Mouse (Mus musculus) lung, postnatal 0 days (tissue): Measurements from ENCODE around the gene Mrpl34.

ENCODE experiments used
- CTCF ChIP-seq: IDR thresholded peaks from 2 replicates; pipeline ENCODE4 v1.5.1; 2016; ENCODE audit warnings: antibody characterized with exemption, mild to moderate bottlenecking
- EP300 ChIP-seq: IDR thresholded peaks from 2 replicates; pipeline ENCODE4 v1.6.1; 2016; ENCODE audit warnings: antibody characterized with exemption, mild to moderate bottlenecking, control low read depth

DNA sequence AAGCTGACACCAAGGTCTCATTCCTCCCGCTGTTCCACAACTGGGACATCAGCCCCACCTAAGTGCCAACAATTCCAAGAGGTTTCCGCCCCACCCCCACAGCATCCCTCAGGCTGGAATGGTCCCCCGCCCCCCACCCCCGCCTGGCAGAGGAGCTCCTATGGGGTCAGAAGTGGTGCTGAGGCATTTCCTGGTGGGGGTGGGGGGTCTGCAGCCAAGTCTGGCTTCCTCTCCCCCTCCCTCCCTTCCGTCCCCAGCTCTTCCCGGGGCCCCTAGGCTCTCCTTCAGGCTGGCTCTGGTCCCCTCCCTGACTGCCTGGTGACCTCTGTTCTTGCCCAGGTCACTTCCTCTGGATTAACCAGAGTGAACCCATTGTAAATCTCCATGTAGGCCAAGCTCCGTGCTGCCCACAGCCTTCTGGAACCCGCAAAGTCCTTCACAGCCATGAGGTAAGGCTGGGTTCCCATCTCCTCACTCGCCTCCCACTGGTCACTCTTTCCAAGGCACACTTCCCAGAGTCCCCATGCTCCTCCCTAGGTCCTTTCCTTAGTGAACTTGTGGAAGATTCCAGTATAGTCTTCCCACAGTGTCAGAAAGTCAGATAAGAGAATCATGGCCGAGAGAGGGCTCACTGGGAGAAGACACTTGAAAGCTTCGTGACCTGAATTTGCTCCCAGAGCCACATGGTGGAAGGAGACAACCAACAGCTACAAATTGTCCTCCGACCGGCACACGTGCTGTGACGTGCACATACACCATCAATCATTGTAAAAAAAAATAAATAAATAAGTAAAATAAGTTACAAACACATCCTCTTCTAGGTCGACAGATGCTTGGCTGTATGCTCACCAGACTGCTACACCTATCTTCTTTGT lies 34.3 kb downstream of the Mrpl34 start:
- TF ChIP-seq CTCF (0 out of 2 replicates have a peak, but pooled peaks have one; percentile 13), EP300 (no peak)
